26 mouse cellular contexts compared by ENCODE assay signal in genomic region chr2:79447198-79447597, GRCm38 (mm10). TPM values are rescaled to one million over a fixed set of nuclear protein-coding genes. Genes with fewer than 3 reads are reported as not detected.
DNase-seq lines count a peak whose midpoint lies in the region; ATAC-seq and TF ChIP-seq lines count a peak whose summit lies in the region.
"Had no signal": no experiment of that assay in that cellular context is flagged by ENCODE, and none has a peak within 500 bp of the region (broad histone marks: within the 10 kb centered on the region; RNA-seq: fewer than 3 reads in every experiment).

No protein-coding gene starts in this region.

- no peak for TF ChIP-seq CTCF in MEL (IDR thresholded peaks at IDR 0.05 in 2 of 3, conservative IDR thresholded peaks at IDR 0.05 in 1 of 3; ENCODE audit: control insufficient read depth in 1 of 3, insufficient read depth in 1 of 3, low read depth in 2 of 3, low read length in 3 of 3, poor library complexity in 1 of 3, severe bottlenecking in 1 of 3)

- H3K9me3 ChIP-seq in MEL (replicated peaks; ENCODE audit: insufficient read depth, low read length) = no peaks in the 10 kb centered on the region
- no peaks in the 10 kb centered on the region for H3K9me3 ChIP-seq in kidney, embryonic 14.5 days (ENCODE audit: control insufficient read depth, low read length)
- H3K9me3 ChIP-seq: embryonic facial prominence, embryonic 13.5 days; forebrain, embryonic 13.5 days; heart, embryonic 13.5 days; hindbrain, embryonic 12.5 days had no signal

- no peak overlapping the region for H3K4me3 ChIP-seq in MEL (ENCODE audit: control insufficient read depth in 1 of 2, insufficient read depth in 1 of 2, low read depth in 2 of 2, low read length in 2 of 2)
- H3K4me3 ChIP-seq in kidney, embryonic 14.5 days (ENCODE audit: low read length) = no peak overlapping the region
- H3K4me3 ChIP-seq: embryonic facial prominence, embryonic 13.5 days; forebrain, embryonic 13.5 days; heart, embryonic 13.5 days; hindbrain, embryonic 12.5 days had no signal

- H3K27me3 ChIP-seq in MEL (ENCODE audit: control insufficient read depth in 1 of 2, insufficient read depth in 2 of 2, low read length in 2 of 2) = peaks cover 0 to 2% of the 10 kb centered on the region in 2 experiments; a peak in 1 of 4 replicates
- peaks cover 10% of the 10 kb centered on the region for H3K27me3 ChIP-seq in kidney, embryonic 14.5 days (ENCODE audit: control insufficient read depth, insufficient read depth, low read length)
- H3K27me3 ChIP-seq: hindbrain, embryonic 12.5 days had no signal

- no peaks in the 10 kb centered on the region for H3K79me2 ChIP-seq in MEL (ENCODE audit: control insufficient read depth, insufficient read depth, low read length, poor library complexity)

- TF ChIP-seq RAD21 in MEL (IDR thresholded peaks at IDR 0.05; ENCODE audit: low read depth, low read length) = no peak

- H3K4me1 ChIP-seq in MEL (ENCODE audit: control insufficient read depth in 1 of 2, insufficient read depth in 2 of 2, low read length in 2 of 2) = no peaks in the 10 kb centered on the region
- no peaks in the 10 kb centered on the region for H3K4me1 ChIP-seq in kidney, embryonic 14.5 days (ENCODE audit: control insufficient read depth, insufficient read depth, low read length)
- H3K4me1 ChIP-seq: embryonic facial prominence, embryonic 13.5 days; forebrain, embryonic 13.5 days; heart, embryonic 13.5 days; hindbrain, embryonic 12.5 days had no signal

- H3K36me3 ChIP-seq in MEL (ENCODE audit: control insufficient read depth in 1 of 2, insufficient read depth in 2 of 2, low read length in 2 of 2) = no peaks in the 10 kb centered on the region
- H3K36me3 ChIP-seq in kidney, embryonic 14.5 days (ENCODE audit: control insufficient read depth, insufficient read depth, low read length) = no peaks in the 10 kb centered on the region
- H3K36me3 ChIP-seq: embryonic facial prominence, embryonic 13.5 days; heart, embryonic 13.5 days; hindbrain, embryonic 12.5 days had no signal

- peak; percentile 20 for DNase-seq in cerebellum, adult 9-10 months
- no peak for DNase-seq in cerebellum, postnatal 36 days
- peak; percentile 68 for DNase-seq in MEL (ENCODE audit: low read depth, low spot score)
- no peak for DNase-seq in heart, adult 8-10 months (ENCODE audit: low spot score)
- DNase-seq in layer of hippocampus, adult 9-10 months (ENCODE audit: low spot score) = no peak
- DNase-seq: adrenal gland, postnatal 14 days; cerebellum, adult 18-20 months; cerebellum, postnatal 10 days; forebrain, postnatal 0 days; gastrocnemius, postnatal 14 days; heart, postnatal 36 days had no signal

- TF ChIP-seq POLR2A in MEL (IDR thresholded peaks at IDR 0.05; ENCODE audit: control insufficient read depth in 1 of 2, insufficient read depth in 1 of 2, low read depth in 1 of 2, low read length in 2 of 2, poor library complexity in 1 of 2) = no peak

- no peak overlapping the region for H3K4me2 ChIP-seq in kidney, embryonic 14.5 days (replicated peaks; ENCODE audit: low read depth, low read length)
- H3K4me2 ChIP-seq: embryonic facial prominence, embryonic 13.5 days; forebrain, embryonic 13.5 days; heart, embryonic 13.5 days; hindbrain, embryonic 12.5 days had no signal

- peak; percentile 31 to 65; a peak in 3 of 4 replicates for TF ChIP-seq EP300 in MEL (IDR thresholded peaks at IDR 0.05; ENCODE audit: low read depth in 1 of 2, low read length in 2 of 2)

- no peak overlapping the region for H3K9ac ChIP-seq in MEL (ENCODE audit: control insufficient read depth, low read depth, low read length, poor library complexity, severe bottlenecking)
- no peak overlapping the region for H3K9ac ChIP-seq in kidney, embryonic 14.5 days (ENCODE audit: low read depth, low read length)
- H3K9ac ChIP-seq: embryonic facial prominence, embryonic 13.5 days; forebrain, embryonic 13.5 days; forebrain, postnatal 0 days; heart, embryonic 13.5 days; hindbrain, embryonic 12.5 days had no signal

- peak; percentile 74 to 85 for ATAC-seq in hematopoietic stem cell, adult 5-6 weeks (replicated peaks in 1 of 2; ENCODE audit: insufficient read depth in 1 of 2, low FRiP score in 2 of 2, low TSS enrichment in 1 of 2, low read depth in 1 of 2, poor library complexity in 2 of 2, severe bottlenecking in 2 of 2)
- ATAC-seq in kidney, embryonic 14.5 days (ENCODE audit: low FRiP score, low TSS enrichment) = no peak
- ATAC-seq: activated CD4-positive, CD25-positive, alpha-beta regulatory T cell, adult 4 months; forebrain, embryonic 13.5 days; forebrain, postnatal 0 days; hindbrain, embryonic 16.5 days; inflammation-experienced regulatory T-cells, adult 6 months; intestine, postnatal 0 days; Patski had no signal

- 83% methylated on average over 1 of the region's 1 CpGs for WGBS in kidney, embryonic 14.5 days

- H3K27ac ChIP-seq in MEL (ENCODE audit: control insufficient read depth, low read depth, low read length) = no peak overlapping the region
- H3K27ac ChIP-seq in kidney, embryonic 14.5 days (ENCODE audit: low read depth, low read length) = no peak overlapping the region
- H3K27ac ChIP-seq: embryonic facial prominence, embryonic 13.5 days; forebrain, embryonic 13.5 days; heart, embryonic 13.5 days; hindbrain, embryonic 12.5 days had no signal

TF ChIP-seq in MEL, 35 proteins besides CTCF, POLR2A, EP300 and RAD21:
- TF ChIP-seq CHD1 (IDR thresholded peaks at IDR 0.05; ENCODE audit: low read depth, low read length) (no peak), JUND (IDR thresholded peaks at IDR 0.05; ENCODE audit: low read depth, low read length) (0 out of 2 replicates have a peak, but pooled peaks have one; percentile 17), ZKSCAN1 (IDR thresholded peaks at IDR 0.05; ENCODE audit: low read depth, low read length) (peak; percentile 76), ETS1 (IDR thresholded peaks at IDR 0.05; ENCODE audit: low read depth, low read length) (peak; percentile 26; the same call in 1 of the 2 replicates), ZMIZ1 (IDR thresholded peaks at IDR 0.05; ENCODE audit: low read depth, low read length) (no peak)

RNA-seq across cellular contexts. Expression of gene Neurod1, which starts 9.4 kb away (rescaled TPM):
- total RNA-seq in MEL (2012; rRNA removed) = not detected in 2 replicates
- not detected for polyA plus RNA-seq in MEL (2012; ENCODE audit: insufficient read depth in 1 of 2, insufficient read length in 2 of 2, low read depth in 1 of 2, low replicate concordance in 2 of 2, missing spikeins in 1 of 2)
- total RNA-seq in hematopoietic stem cell, adult 5-6 weeks (2017) = not detected in 2 replicates
- not detected for total RNA-seq in heart, adult 8-10 months (2022)
- not detected in 2 replicates for polyA plus RNA-seq in kidney, embryonic 14.5 days (2014; fragmentation: Nextera tagmentation; extraction: Ambion mirVana)
- total RNA-seq: adrenal gland, adult 18-20 months; adrenal gland, postnatal 14 days; gastrocnemius, adult 18-20 months; heart, postnatal 36 days had no signal
- polyA plus RNA-seq: activated CD4-positive, CD25-positive, alpha-beta regulatory T cell, adult 4 months; gonadal fat pad, adult 2 months; heart, embryonic 13.5 days; heart, postnatal 0 days; inflammation-experienced regulatory T-cells, adult 6 months; Patski had no signal

RNA-seq across cellular contexts. Expression of gene Cerkl, which starts 9.4 kb away (rescaled TPM):
- total RNA-seq in MEL (2012; rRNA removed) = 3.5 and 4.8 TPM in 2 replicates
- 1 to 10 TPM in 1 of 2 experiments, not detected in 1; 7.4 TPM for polyA plus RNA-seq in MEL (2012; ENCODE audit: insufficient read depth in 1 of 2, insufficient read length in 2 of 2, low read depth in 1 of 2, low replicate concordance in 2 of 2, missing spikeins in 1 of 2)
- total RNA-seq in hematopoietic stem cell, adult 5-6 weeks (2017) = 7.8 and 8.7 TPM in 2 replicates
- 1 to 10 TPM in 2 of 4 experiments, under 1 TPM in 2; 0.27 to 1.9 (median 1.2) TPM for total RNA-seq in heart, adult 8-10 months (2022)
- polyA plus RNA-seq in kidney, embryonic 14.5 days (2014; fragmentation: Nextera tagmentation; extraction: Ambion mirVana) = 1.4 and 2.7 TPM in 2 replicates
- polyA plus RNA-seq: Patski had no signal

Comparison
In these comparisons a context has a peak if more than half of its experiments do, and no peak if none do; other contexts are left out.
1. DNase-seq: peak in cerebellum, adult 9-10 months (single experiment) and MEL (single experiment); none in cerebellum, postnatal 36 days (0 of 2), heart, adult 8-10 months (single experiment) and layer of hippocampus, adult 9-10 months (single experiment).